Mouse (Mus musculus) MEL (cell line): Measurements from ENCODE around the gene Lsp1.

ENCODE experiments used
- CTCF ChIP-seq, 3 experiments: IDR thresholded peaks in 2 of 3; conservative IDR thresholded peaks in 1 of 3; 2 replicates each; pipeline ENCODE4 v1.5.1; 2011 to 2012; ENCODE audit warnings: low read length in 3 of 3, low read depth in 2 of 3, mild to moderate bottlenecking in 2 of 3, improper control_type of control experiment in 1 of 3, inconsistent platforms in 1 of 3, mixed read lengths in 1 of 3, moderate library complexity in 1 of 3; ENCODE audit not compliant: control insufficient read depth in 1 of 3, insufficient read depth in 1 of 3, poor library complexity in 1 of 3, severe bottlenecking in 1 of 3
- E2F4 ChIP-seq: IDR thresholded peaks from 2 replicates; pipeline ENCODE4 v1.6.1; 2011; ENCODE audit warnings: low read depth, low read length, improper control_type of control experiment, borderline replicate concordance
- EP300 ChIP-seq, 2 experiments: IDR thresholded peaks; 2 replicates each; pipeline ENCODE4 v1.6.1; 2011; ENCODE audit warnings: improper control_type of control experiment in 2 of 2, low read length in 2 of 2, low read depth in 1 of 2, mild to moderate bottlenecking in 1 of 2
- MAZ ChIP-seq: IDR thresholded peaks from 2 replicates; pipeline ENCODE4 v1.6.1; 2012; ENCODE audit warnings: low read depth, mild to moderate bottlenecking, inconsistent platforms, low read length, improper control_type of control experiment
- POLR2A ChIP-seq, 2 experiments: IDR thresholded peaks; 2 replicates each; pipeline ENCODE4 v1.6.1; 2011 to 2012; ENCODE audit warnings: low read length in 2 of 2, mild to moderate bottlenecking in 2 of 2, control low read depth in 1 of 2, improper control_type of control experiment in 1 of 2, low read depth in 1 of 2, moderate library complexity in 1 of 2; ENCODE audit not compliant: control insufficient read depth in 1 of 2, insufficient read depth in 1 of 2, poor library complexity in 1 of 2
- POLR2AphosphoS2 ChIP-seq: IDR thresholded peaks from 2 replicates; pipeline ENCODE4 v1.6.1; 2011; ENCODE audit warnings: low read length, improper control_type of control experiment
- POLR2AphosphoS5 ChIP-seq: IDR thresholded peaks from 2 replicates; pipeline ENCODE4 v1.6.1; 2012; ENCODE audit warnings: low read depth, borderline replicate concordance, mild to moderate bottlenecking, inconsistent platforms, low read length, moderate library complexity, mixed read lengths
- SIN3A ChIP-seq: IDR thresholded peaks from 2 replicates; pipeline ENCODE4 v1.6.1; 2012; ENCODE audit warnings: low read length, improper control_type of control experiment, inconsistent platforms
- TAL1 ChIP-seq: IDR thresholded peaks from 2 replicates; pipeline ENCODE4 v1.6.1; 2012; ENCODE audit warnings: mild to moderate bottlenecking, inconsistent platforms, low read length, moderate library complexity, mixed read lengths
- TCF12 ChIP-seq: IDR thresholded peaks from 2 replicates; pipeline ENCODE4 v1.6.1; 2014; ENCODE audit warnings: low read depth, mild to moderate bottlenecking, inconsistent platforms, low read length, improper control_type of control experiment, moderate library complexity
- USF1 ChIP-seq: IDR thresholded peaks from 2 replicates; pipeline ENCODE4 v1.6.1; 2014; ENCODE audit warnings: low read depth, mild to moderate bottlenecking, inconsistent platforms, low read length, improper control_type of control experiment, moderate library complexity
- USF2 ChIP-seq, 2 experiments: IDR thresholded peaks; 2 replicates each; pipeline ENCODE4 v1.6.1; 2011 to 2012; ENCODE audit warnings: improper control_type of control experiment in 2 of 2, low read length in 2 of 2, borderline replicate concordance in 1 of 2, inconsistent platforms in 1 of 2, low read depth in 1 of 2, mild to moderate bottlenecking in 1 of 2; ENCODE audit not compliant: insufficient read depth in 1 of 2

DNA sequence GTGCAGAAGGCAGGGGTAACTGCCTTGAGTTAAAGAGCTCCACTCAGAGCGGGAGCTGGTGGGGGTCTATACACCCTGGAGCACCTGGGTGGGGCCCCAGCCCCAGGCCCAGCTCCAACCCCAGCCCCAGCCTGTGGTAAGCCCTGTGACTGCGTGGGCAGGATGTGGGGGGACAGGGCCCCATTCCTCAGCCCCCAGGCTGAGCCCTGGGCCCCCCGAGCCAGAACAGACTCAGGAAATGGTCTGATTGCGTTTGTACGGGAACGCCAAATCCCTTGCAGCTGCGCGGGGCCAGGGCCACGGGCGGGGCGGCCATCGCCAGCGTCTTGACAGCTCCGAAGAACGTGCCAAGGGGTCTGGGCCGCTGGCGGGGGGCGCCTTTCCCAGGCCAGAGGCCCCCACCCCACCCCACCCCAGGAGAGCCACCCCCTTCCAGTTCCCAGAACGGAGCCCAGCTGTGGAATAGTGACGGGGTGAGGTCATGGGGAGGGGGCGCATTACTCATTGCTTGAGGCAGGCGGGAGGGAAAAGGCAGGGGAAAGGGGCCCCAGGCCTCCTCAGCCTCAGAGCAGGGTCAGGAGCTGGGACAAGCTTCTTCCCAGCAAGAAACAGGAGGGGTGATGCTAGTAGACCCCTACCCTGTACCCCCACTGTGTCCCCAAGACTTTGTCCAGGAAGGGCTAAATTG, 21.1 kb downstream of the Lsp1 start:
- no peak for TF ChIP-seq POLR2AphosphoS2
- TF ChIP-seq POLR2AphosphoS5 = no peak
- TF ChIP-seq E2F4 = no peak
- TF ChIP-seq USF2 (IDR thresholded peaks at IDR 0.05; ENCODE audit: borderline replicate concordance in 1 of 2, insufficient read depth in 1 of 2, low read depth in 1 of 2, low read length in 2 of 2) = no peak
- no peak for TF ChIP-seq SIN3A
- no peak for TF ChIP-seq USF1
- no peak for TF ChIP-seq MAZ
- TF ChIP-seq CTCF (IDR thresholded peaks at IDR 0.05 in 2 of 3, conservative IDR thresholded peaks at IDR 0.05 in 1 of 3; ENCODE audit: control insufficient read depth in 1 of 3, insufficient read depth in 1 of 3, low read depth in 2 of 3, low read length in 3 of 3, poor library complexity in 1 of 3, severe bottlenecking in 1 of 3) = no peak
- no peak for TF ChIP-seq EP300 (IDR thresholded peaks at IDR 0.05; ENCODE audit: low read depth in 1 of 2, low read length in 2 of 2)
- no peak for TF ChIP-seq POLR2A (IDR thresholded peaks at IDR 0.05; ENCODE audit: control insufficient read depth in 1 of 2, insufficient read depth in 1 of 2, low read depth in 1 of 2, low read length in 2 of 2, poor library complexity in 1 of 2)
- TF ChIP-seq TCF12 = no peak
- no peak for TF ChIP-seq TAL1
